Mouse (Mus musculus) cerebellum, adult 11-12 months (tissue): Measurements from ENCODE around the gene Polm.
"Not testable (repeated sequence)": the region's sequence is repeated elsewhere in the genome, so short reads cannot be mapped to it uniquely, and the experiment has no call there.

Experiments
- DNase-seq: peaks from one replicate; pipeline ENCODE4 v3.0.0; 2022

Gene Polm

DNA sequence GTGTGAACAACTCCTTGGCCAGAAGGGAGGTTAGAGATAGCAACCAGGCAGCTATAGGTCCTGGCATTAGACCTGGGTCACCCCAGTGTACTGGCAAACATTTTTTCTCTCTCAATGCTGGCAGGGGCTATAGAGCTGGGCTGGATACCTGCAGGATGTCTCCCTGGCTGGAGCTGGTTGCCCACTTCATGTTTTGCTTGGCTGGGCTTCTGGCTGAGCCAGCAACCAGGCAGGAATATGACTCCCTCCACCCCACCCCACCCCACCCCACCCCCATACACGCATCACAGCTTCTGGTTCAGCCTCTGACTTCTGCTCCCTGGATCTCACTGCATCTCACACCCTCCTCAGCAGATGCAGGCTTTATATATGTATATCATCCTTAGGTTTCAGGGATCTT is 14.5 kb upstream of the Polm start:
- no peak for DNase-seq

DNA sequence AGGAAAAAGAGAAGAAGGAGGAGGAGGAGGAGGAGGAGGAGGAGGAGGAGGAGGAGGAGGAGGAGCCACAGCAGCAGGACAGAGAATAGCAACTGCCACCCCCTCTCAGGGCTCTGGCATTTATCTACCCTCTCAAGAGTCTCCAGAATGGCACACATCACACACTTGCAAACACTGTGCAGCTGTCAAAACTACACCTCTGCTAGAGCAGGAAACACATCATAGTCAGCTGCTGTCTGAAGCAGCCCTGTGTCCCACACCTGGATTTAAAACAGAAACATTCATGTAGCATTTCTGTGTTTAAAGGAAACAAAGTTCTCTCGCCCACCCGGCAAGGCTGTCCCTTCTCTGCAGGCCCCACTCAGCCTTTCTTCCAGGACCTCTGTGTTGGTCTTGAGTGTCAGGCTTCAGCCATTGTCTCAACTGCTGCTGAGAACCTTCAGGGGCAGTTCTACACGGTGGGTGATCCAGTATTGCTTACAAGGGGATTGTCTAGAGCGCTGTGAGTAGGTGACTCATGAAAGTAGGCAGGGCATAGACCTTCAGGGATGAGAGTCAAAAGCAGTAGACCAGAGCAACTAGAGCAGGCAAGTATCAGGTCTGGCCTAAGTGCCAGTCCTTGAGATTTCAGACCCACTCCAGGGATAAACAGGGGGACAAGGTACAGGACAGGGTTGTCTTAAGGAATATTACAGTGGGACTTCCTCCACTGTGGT is 13.4 kb upstream of the Polm start:
- no peak for DNase-seq

DNA sequence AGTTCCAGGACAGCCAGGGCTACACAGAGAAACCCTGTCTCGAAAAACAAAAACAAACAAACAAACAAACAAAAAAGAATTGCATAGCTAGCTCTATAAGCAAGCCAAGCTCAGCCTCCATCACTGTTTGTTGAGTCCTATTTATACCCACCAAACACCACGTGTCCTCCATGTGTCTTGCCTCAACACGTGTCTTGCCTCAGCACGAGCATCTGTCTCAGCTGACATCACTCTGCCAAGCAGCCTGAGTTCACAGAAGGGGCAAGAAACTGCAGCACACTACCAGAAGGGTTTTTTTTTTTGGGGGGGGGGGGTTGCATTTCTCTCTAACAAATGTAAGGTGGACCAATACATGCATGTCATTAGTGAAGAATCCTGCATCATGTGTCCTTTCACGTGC is 12.6 kb upstream of the Polm start:
- DNase-seq: no peak

- DNase-seq: no peak
These were observed 11.5 kb upstream of the Polm start for GRCm38 (mm10) chr11:5849316-5849715.

GRCm38 (mm10) chr11:5848741-5849140 is 10.9 kb upstream of the Polm start:
- DNase-seq: no peak

DNA sequence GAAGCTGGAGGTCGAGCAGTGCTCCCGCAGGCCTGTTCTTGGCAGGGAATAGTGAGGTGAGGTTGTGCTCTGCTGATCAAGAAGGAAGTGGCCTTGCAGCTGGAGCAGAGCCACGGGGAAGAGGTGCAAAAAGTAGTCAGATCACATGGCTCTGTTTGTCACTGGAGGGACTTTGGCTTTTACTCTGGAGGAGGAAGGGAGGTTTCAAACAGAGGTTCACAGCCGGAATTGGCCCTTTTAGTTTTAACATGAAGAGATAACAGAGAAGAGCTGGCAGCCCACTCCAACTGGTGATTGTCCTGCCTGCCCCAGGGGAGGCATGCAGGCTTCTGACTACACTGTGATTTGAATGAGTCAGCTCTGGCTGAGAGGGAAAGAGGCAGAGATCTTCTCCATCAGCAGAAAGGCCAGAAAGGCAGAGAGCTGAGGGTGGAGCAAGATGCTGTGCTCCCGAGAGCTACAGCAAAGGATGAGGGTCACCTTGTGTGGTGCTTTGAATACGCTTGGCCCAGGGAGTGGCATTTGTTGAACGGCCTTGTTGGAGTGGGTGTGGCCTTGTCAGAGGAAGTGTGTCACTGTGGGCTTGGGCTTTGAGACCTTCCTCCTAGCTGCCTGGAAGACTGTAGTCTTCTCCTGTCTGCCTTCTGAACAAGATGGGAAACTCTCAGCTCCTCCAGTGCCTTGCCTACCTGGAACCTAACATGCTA is 9.0 kb upstream of the Polm start:
- no peak for DNase-seq

DNA sequence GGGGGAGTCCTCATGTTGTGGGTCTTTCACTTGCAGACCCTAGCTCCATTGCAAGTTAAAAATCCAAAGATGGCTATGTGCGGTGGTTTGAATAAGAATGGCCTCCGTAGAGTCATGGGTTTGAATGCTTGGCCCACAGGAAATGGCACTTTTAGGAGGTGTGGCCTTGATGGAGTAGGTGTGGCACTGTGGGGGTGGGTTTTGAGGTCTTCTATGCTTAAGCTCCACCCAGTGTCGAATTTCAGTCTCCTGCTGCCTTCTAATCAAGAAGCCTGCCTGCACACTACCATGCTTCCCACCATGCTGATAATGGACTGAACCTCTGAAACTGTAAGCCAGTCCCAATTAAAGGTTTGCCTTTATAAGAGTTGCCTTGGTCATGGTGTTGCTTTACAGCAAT is 5.3 kb upstream of the Polm start:
- no peak for DNase-seq

GRCm38 (mm10) chr11:5841751-5842150 is 3.9 kb upstream of the Polm start:
- no peak for DNase-seq

DNA sequence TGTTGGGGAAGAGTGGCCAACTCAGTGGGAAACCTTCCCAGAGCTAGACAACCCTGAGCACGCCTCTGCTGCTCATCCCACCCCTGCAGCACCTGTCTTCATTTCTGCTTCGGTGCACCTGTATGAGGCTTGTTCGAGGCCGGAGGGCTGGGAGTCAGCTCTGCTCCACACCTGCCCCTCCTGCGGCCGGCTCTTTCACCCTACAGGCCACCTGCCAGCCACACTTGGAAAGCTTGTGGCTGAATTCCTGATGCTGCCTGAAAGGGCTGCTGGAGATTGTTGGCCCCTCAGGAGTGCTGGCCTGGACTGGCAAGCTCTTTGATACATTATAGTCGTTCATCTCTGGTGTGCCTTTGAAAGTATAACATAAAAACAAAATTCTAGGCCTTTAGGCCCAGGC is 2.5 kb upstream of the Polm start:
- DNase-seq: no peak

DNA sequence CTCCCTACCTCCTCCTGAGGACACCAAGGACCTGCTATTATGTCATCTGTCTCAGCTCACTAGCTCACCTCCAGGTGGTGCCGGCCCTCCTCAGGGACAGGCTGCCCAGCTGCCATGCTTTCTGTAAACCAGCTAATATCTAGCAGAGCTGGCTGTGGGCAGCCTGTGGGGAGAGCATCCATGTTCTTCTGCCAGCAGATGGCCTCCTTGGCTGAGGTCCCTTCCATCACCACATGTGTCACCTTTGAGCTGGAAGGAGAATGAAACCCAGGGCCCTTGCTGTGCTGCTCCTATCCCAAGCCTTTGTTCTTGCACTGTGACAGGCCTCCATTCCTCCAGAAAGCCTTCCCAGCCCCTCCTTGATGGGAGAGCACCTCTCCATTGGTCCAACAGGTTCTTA is 1.7 kb downstream of the Polm start:
- DNase-seq: peak; percentile 46

DNA sequence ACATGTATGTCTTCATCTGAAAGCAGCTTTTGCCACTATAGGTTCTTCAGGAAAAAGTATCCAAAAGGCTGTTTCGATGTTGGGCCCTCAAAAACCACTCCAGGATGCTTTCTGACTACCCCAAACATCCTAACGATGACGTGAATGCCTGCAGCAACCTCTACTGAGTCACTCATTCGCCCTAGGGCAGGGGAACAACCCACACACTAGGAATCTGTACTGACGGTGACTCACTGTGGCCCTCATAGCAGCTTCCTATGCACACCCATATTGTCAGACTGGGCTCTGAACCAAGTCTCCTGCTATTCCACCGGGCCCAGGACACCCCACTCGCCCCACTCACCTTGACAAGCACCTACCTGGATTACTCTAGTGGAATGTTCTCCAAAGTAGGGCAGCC is 2.8 kb downstream of the Polm start:
- no peak for DNase-seq

DNA sequence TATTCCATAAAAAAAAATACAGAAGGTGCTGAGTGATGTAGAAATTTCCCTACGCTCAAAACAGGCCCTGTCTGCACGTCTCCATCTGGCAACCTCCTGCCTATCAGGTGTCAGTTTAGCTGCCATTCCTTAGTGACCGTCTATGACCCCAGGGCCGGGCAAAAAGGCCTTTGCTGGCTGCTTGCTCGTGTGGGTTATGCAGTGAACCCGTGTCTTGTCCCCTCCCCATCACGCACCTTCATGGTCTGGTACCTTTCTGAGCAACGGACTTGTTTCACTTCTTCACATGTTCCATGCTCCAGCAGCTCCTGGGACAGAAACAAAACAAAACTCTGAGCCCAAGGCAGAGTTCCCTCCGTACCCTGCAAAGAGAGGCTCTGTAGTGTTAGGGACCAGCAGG is 3.3 kb downstream of the Polm start:
- no peak for DNase-seq

- no peak for DNase-seq
These were observed 8.5 kb downstream of the Polm start for GRCm38 (mm10) chr11:5829327-5829726.

- DNase-seq: no peak
These were observed 9.2 kb downstream of the Polm start for GRCm38 (mm10) chr11:5828509-5829191.

- no peak for DNase-seq
These were observed 9.9 kb downstream of the Polm start for GRCm38 (mm10) chr11:5827931-5828330.

- no peak for DNase-seq
These were observed 12.4 kb downstream of the Polm start for GRCm38 (mm10) chr11:5825432-5825831.

GRCm38 (mm10) chr11:5819223-5819622 is 18.6 kb downstream of the Polm start:
- no peak for DNase-seq

DNA sequence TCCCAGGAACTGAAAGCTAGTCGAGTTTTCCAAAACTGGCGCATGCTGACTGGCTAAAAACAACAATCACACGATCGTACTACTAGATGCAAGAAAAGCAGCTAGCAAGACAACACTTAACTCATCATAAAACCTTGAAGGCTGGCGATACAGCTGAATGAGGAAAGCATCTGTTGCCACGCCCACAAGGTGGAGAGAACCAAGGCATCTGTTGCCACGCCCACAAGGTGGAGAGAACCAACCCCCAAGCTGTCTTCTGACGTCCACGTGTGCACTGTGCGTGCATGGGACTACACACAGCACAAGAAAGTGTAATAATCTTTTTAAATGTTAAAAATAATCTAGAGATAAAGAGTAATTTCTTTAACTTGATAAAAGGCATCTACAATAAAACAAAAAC is 24.4 kb downstream of the Polm start:
- no peak for DNase-seq

- not testable (repeated sequence) for DNase-seq
These were observed 28.3 kb downstream of the Polm start for GRCm38 (mm10) chr11:5809487-5809886.

DNA sequence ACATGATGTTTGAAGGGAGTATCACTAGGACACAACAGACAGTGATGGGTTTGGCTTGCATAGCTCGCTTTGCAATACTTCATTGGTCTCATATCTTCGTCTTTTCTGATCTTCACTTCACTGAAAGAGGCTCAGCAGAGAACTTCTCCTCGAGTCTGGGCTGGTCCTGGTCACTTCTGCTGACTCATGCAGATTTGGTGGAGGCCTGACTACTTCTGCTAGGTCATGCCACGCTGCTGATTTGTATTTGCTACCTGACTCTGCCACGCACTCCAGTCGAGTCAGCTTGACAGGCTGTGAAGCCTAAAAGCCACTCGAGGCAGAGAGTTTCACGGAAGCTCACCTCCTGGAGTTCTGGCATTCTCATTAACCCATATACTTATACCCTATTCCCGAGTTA is 29.9 kb downstream of the Polm start:
- no peak for DNase-seq

GRCm38 (mm10) chr11:5805711-5806110 is 32.1 kb downstream of the Polm start:
- DNase-seq: no peak

DNA sequence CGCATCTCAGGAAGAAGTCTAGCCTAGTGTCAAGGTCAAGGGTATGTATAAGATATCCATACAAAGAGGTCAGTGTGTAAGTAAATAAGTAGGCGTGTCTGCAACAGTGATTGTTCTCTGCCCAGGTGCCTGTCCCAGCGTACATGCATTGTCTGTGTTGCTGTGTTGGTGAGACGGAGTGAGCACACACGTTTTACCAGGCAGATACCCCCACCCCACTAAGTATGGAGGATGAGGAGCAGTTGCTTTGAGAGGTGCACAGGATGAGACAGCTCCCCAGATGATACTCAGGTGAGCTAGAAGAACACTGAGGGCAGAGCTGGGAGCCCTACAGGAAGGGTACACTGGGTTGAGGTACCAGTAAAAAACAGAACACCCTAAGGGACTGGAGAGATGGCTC is 33.6 kb downstream of the Polm start:
- DNase-seq: no peak

- DNase-seq: no peak
These were observed 34.2 kb downstream of the Polm start, which contains the start of gene Pgam2 for GRCm38 (mm10) chr11:5803551-5803981. Gene Pgam2 (minus strand): TSS chr11:5803733.
